Mouse (Mus musculus) ES-Bruce4 (cell line): ENCODE results near the gene Dnah11.

Experiments
- EP300 ChIP-seq: IDR thresholded peaks from 2 replicates; pipeline ENCODE4 v1.6.1; 2011; ENCODE audit warnings: low read depth, low read length; ENCODE audit not compliant: insufficient read depth
- POLR2A ChIP-seq: IDR thresholded peaks from one replicate; pipeline ENCODE4 v1.8.1; 2011; ENCODE audit warnings: low read length; ENCODE audit not compliant: insufficient read depth

DNA sequence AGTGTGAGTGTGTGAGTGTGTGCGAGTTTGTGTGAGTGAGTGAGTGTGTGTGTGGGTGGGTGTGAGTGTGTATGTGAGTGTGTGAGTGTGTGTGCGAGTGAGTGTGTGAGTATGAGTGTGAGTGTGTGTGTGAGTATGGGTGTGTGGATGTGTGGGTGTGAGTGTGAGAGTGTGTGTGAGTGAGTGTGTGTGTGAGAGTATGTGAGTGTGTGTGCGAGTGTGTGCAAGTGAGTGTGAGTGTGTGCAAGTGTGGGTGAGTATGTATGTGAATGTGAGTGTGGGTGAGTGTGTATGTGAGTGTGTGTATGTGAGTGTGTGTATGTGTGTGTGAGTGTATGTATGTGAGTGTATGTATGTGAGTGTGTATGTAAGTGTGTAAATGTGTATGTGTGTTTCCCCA is 79.2 kb downstream of the Dnah11 start:
- no peak for TF ChIP-seq EP300
- TF ChIP-seq POLR2A, result no peak
